Mouse (Mus musculus): ENCODE data around the gene Eef1akmt4. TPM values are rescaled to one million over a fixed set of nuclear protein-coding genes. Genes with fewer than 3 reads are reported as not detected.

The Eef1akmt4 gene
- polyA plus RNA-seq, 1 experiment from 2014 or later: 20.1 TPM

DNA sequence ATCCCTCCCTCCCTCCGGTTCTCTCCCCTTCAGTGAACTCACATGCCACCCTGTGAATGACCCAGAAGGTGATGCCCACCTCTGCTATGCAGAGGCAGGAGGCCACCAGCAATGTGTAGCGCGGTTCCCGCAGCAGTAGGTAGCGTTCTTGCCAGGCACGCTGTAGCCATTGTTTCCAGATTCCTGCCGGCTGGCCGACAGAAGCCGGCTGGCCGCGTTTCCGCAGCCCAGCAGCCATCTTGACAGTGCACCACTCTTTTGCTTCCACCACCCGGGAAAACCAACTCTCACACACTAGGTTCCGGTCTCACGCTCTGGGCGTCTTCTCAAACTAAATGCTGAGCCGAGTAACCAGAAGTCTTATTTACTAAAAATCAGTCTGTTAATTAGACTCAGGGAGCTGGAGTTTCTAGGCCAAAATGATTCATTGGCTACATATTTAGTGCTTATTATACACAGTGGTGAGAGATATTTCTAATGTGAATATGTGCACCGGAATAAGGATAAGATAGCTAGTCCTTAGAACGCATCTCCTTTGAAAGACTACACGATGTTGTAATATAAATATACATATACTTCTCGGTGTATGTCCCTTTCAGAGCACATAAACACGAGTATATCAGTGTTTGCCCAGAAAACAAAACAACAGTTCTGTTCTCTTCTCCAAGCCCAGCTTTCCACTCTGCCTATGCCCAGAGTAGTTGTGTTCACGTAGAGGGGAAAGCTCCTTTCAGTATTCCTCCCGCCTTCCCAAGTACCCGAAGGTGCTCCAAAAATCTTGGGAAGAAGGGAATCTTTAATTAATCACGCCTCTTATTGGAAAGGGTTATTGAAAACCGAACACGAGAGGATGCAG lies 664 bp upstream of the Eef1akmt4 start:
- Histone ChIP-seq H3K9me3 (replicated peaks) (no peaks in the 10 kb centered on the region), H3K27ac (peak overlapping the region; percentile 90), H3K4me3 (peak overlapping the region; percentile 79), H3K4me2 (replicated peaks) (peak overlapping the region; percentile 81), H3K4me1 (peaks cover 18% of the 10 kb centered on the region), H3K27me3 (no peaks in the 10 kb centered on the region), H3K9ac (peak overlapping the region; percentile 90), H3K36me3 (peaks cover 28% of the 10 kb centered on the region)
- under 1% methylated on average over 28 of the region's 28 CpGs for WGBS
- ATAC-seq (ENCODE audit: low FRiP score): peak; percentile 73

GRCm38 (mm10) chr16:20619541-20620398 lies 8.4 kb downstream of the Eef1akmt4 start:
- Histone ChIP-seq H3K9ac (peak overlapping the region; percentile 89), H3K4me1 (peaks cover 25% of the 10 kb centered on the region), H3K9me3 (replicated peaks) (no peaks in the 10 kb centered on the region), H3K36me3 (no peaks in the 10 kb centered on the region), H3K27me3 (peaks cover 10% of the 10 kb centered on the region), H3K4me2 (replicated peaks) (peak overlapping the region; percentile 95), H3K27ac (peak overlapping the region; percentile 93), H3K4me3 (peak overlapping the region; percentile 82)
- 2% methylated on average over 71 of the region's 83 CpGs for WGBS
- peak; percentile 35 for ATAC-seq (ENCODE audit: low FRiP score)

GRCm38 (mm10) chr16:20620399-20620735 lies 9.0 kb downstream of the Eef1akmt4 start:
- peak overlapping the region; percentile 89 for H3K9ac ChIP-seq
- peaks cover 10% of the 10 kb centered on the region for H3K27me3 ChIP-seq
- H3K4me1 ChIP-seq: peaks cover 25% of the 10 kb centered on the region
- peak overlapping the region; percentile 82 for H3K4me3 ChIP-seq
- H3K36me3 ChIP-seq: no peaks in the 10 kb centered on the region
- 1% methylated on average over 9 of the region's 9 CpGs for WGBS
- H3K9me3 ChIP-seq (replicated peaks): no peaks in the 10 kb centered on the region
- ATAC-seq (ENCODE audit: low FRiP score): peak; percentile 24
- H3K27ac ChIP-seq: peak overlapping the region; percentile 93
- peak overlapping the region; percentile 95 for H3K4me2 ChIP-seq (replicated peaks)

DNA sequence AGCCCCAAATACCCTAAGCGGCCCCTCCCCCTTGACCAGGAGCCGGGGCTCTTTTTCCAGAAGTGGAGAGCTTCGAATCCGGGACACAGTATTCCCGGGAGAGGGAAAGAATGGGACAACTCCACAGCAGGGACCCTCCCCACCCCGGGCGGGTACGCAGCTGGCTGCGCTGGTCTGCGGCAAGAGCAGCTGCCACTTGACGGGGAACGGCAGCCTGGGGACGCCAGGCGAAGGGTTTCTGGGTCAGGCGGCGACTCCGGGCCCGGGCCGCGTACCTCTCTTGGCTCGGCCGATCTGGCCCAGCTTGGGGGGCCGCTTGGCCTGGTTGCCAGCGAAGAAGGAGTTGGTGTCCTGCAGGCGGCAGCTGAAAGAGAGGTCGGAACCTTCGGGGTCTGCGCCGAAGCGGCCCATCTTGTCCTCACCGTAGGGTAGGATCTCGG lies 9.4 kb downstream of the Eef1akmt4 start:
- Histone ChIP-seq H3K27ac (peak overlapping the region; percentile 93), H3K9me3 (replicated peaks) (no peaks in the 10 kb centered on the region), H3K4me2 (replicated peaks) (peak overlapping the region; percentile 95), H3K4me1 (peaks cover 25% of the 10 kb centered on the region), H3K4me3 (peak overlapping the region; percentile 82), H3K9ac (peak overlapping the region; percentile 89), H3K36me3 (no peaks in the 10 kb centered on the region), H3K27me3 (peaks cover 10% of the 10 kb centered on the region)
- WGBS: under 1% methylated on average over 32 of the region's 32 CpGs
- ATAC-seq (ENCODE audit: low FRiP score): peak; percentile 32

DNA sequence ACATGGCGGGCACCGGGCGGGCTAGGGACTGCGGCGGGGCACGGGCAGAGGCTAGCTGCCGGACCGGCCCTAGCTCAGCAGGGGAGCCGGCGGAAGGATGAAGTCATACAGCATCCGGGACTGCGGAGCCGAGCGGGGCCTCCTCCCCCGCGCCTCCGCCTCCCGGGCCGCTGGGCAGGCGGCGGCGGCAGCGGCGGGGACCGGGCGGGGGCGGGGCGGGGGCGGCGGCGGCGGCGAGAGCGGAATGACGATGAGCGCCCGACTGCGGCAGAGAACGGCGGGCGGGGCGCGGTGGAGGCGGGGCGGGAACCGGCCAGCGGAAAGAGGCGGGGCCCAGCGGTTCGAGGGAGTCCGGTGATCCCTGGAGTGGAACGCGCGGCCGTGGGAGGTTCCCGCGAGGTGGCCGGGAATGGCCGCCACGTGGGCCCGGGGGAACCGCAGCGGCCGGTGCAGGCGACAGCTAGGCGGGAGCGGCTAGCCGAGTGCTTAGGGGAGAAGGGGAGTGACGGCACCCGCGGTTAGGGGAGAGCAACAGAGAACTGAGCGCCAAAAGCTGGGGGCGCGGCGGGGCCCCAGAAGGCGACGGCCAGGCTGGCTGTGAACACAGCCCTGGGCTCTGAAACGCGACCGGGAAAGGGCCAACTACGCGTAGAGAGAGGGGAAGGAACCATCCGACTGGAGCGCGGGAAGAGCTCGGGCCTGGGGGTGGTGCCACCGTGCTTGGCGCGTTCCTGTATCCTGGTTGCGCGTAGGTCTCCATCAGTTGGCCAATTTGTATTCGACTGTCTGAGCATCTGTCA lies 10.0 kb downstream of the Eef1akmt4 start, which contains the start of gene Camk2n2:
Gene Camk2n2, minus strand, starts transcription at position 97 of the 800 bp plus-strand sequence.
- Histone ChIP-seq H3K36me3 (no peaks in the 10 kb centered on the region), H3K4me2 (replicated peaks) (peak within 1 kb of the TSS; percentile 95), H3K4me3 (peak within 1 kb of the TSS; percentile 82), H3K9me3 (replicated peaks) (no peaks in the 10 kb centered on the region), H3K27me3 (peaks cover 11% of the 10 kb centered on the region), H3K9ac (peak within 1 kb of the TSS; percentile 89), H3K4me1 (peaks cover 25% of the 10 kb centered on the region), H3K27ac (peak within 1 kb of the TSS; percentile 93)
- WGBS: 1% methylated on average over 74 of the region's 92 CpGs
- peak; percentile 51 for ATAC-seq (ENCODE audit: low FRiP score)

DNA sequence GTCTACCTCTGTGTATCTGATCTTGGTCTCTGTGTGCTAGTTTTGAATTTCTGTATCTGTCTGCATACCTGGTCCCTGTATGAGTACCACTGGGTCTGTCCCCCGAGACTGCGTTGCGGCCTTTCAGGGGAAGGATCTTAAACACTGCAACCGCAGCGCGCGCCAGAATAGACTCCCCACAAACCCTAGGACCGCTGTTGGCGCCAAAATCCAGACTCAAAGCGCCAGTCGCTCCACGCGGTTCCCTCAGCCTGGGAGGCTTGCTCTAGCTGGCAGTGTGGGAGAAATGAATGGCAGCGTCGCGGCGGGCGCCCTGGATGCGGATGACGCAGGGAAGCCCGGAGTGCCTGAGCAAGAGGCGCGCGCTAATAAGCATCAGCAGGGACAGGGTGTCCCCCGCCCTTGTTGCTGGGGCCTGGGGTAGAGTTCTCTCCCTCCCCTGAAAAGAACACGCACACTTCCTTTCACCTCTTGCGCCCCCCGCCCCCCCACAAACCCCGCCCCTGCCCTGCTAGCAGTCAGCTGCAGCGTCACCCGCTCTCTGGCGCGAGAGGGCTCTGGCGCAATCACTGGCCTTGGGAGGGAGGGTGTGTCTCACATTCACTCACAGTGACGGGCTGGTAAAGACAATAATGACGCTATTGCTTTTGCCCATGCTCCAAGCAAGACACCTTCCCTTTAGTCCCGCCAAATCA lies 10.7 kb downstream of the Eef1akmt4 start:
- Histone ChIP-seq H3K36me3 (no peaks in the 10 kb centered on the region), H3K4me3 (peak overlapping the region; percentile 82), H3K4me2 (replicated peaks) (peak overlapping the region; percentile 95), H3K9me3 (replicated peaks) (no peaks in the 10 kb centered on the region), H3K4me1 (peaks cover 25% of the 10 kb centered on the region), H3K27ac (peak overlapping the region; percentile 93), H3K9ac (peak overlapping the region; percentile 89), H3K27me3 (peaks cover 14% of the 10 kb centered on the region)
- peak; percentile 47 for ATAC-seq (ENCODE audit: low FRiP score)
- WGBS: under 1% methylated on average over 36 of the region's 37 CpGs

DNA sequence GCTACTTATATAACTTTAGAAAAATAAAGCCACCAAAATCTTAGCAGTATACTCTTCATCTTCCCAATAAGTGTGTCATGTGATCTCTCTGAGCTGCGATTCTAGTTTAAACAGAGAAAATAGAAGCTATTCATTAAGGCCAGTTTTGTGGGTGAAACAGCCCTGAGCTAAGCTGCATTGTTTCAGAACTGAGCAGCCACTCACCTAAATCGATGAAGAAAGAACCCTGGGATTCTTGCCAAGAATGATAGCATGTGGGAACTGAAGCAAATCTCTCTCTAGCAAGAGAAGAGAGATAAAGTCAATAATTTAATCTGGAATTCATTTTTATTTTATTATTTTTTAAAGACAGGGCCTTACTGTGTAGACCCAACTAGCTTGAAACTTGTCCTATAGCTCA lies 11.8 kb downstream of the Eef1akmt4 start:
- Histone ChIP-seq H3K27me3 (peaks cover 14% of the 10 kb centered on the region), H3K9me3 (replicated peaks) (no peaks in the 10 kb centered on the region), H3K4me1 (peaks cover 25% of the 10 kb centered on the region), H3K27ac (no peak overlapping the region), H3K9ac (no peak overlapping the region), H3K4me3 (no peak overlapping the region), H3K4me2 (replicated peaks) (0 out of 2 replicates have a peak overlapping the region, but pooled peaks have one; percentile 95), H3K36me3 (no peaks in the 10 kb centered on the region)
- WGBS: 60% methylated on average over 2 of the region's 2 CpGs
- no peak for ATAC-seq (ENCODE audit: low FRiP score)

- 59% methylated on average over 11 of the region's 11 CpGs for WGBS
- H3K9ac ChIP-seq: no peak overlapping the region
- peaks cover 9% of the 10 kb centered on the region; the same call in 1 of the 2 replicates for H3K27me3 ChIP-seq
- peaks cover 3% of the 10 kb centered on the region; the same call in 1 of the 2 replicates for H3K36me3 ChIP-seq
- peaks cover 17% of the 10 kb centered on the region for H3K4me1 ChIP-seq
- H3K27ac ChIP-seq: no peak overlapping the region
- H3K9me3 ChIP-seq (replicated peaks): no peaks in the 10 kb centered on the region
- ATAC-seq (ENCODE audit: low FRiP score): no peak
- peak overlapping the region; percentile 97; the same call in 1 of the 2 replicates for H3K4me2 ChIP-seq (replicated peaks)
- no peak overlapping the region for H3K4me3 ChIP-seq
Measured at GRCm38 (mm10) chr16:20628871-20629391, 17.5 kb downstream of the Eef1akmt4 start.

- H3K27me3 ChIP-seq: peaks cover 9% of the 10 kb centered on the region; the same call in 1 of the 2 replicates
- peak; percentile 74 for ATAC-seq (ENCODE audit: low FRiP score)
- H3K36me3 ChIP-seq: peaks cover 3% of the 10 kb centered on the region; the same call in 1 of the 2 replicates
- H3K9ac ChIP-seq: peak within 1 kb of the TSS; percentile 78
- no peak within 1 kb of the TSS for H3K27ac ChIP-seq
- H3K4me2 ChIP-seq (replicated peaks): peak within 1 kb of the TSS; percentile 97
- WGBS: 7% methylated on average over 54 of the region's 54 CpGs
- H3K4me1 ChIP-seq: peaks cover 17% of the 10 kb centered on the region
- H3K4me3 ChIP-seq: peak within 1 kb of the TSS; percentile 59
- H3K9me3 ChIP-seq (replicated peaks): no peaks in the 10 kb centered on the region
Measured at GRCm38 (mm10) chr16:20629731-20630634, 18.6 kb downstream of the Eef1akmt4 start, which contains the start of gene Ece2. TSS of gene Ece2 (plus strand) at chr16:20629828.

GRCm38 (mm10) chr16:20637410-20637809 lies 26.0 kb downstream of the Eef1akmt4 start:
- WGBS: 80% methylated on average over 8 of the region's 8 CpGs
- H3K9ac ChIP-seq: no peak overlapping the region
- no peak overlapping the region for H3K4me3 ChIP-seq
- no peak for ATAC-seq (ENCODE audit: low FRiP score)
- H3K9me3 ChIP-seq (replicated peaks): no peaks in the 10 kb centered on the region
- H3K27ac ChIP-seq: no peak overlapping the region
- H3K27me3 ChIP-seq: no peaks in the 10 kb centered on the region
- no peaks in the 10 kb centered on the region for H3K4me1 ChIP-seq
- H3K4me2 ChIP-seq (replicated peaks): no peak overlapping the region
- H3K36me3 ChIP-seq: peaks cover 3% of the 10 kb centered on the region; the same call in 1 of the 2 replicates

All from hindbrain, embryonic 12.5 days (tissue).